Mouse (Mus musculus) stomach, postnatal 0 days (tissue): Measurements from ENCODE around the gene Nxpe5. TPM values are rescaled to one million over a fixed set of nuclear protein-coding genes. Genes with fewer than 3 reads are reported as not detected.

Experiments
- ATAC-seq: fragments of 200-750 bp; cut with Nextera tagmentation; 2 replicates; pipeline ENCODE4 v1.8.0; 2017; ENCODE audit not compliant: low FRiP score, low TSS enrichment
- DNase-seq: peaks from one replicate; pipeline ENCODE4 v3.0.0-alpha.2; 2016; ENCODE audit warnings: low spot score
- H3K27ac ChIP-seq: fragments of 300-500 bp; sonication (generic); replicated peaks from 2 replicates; pipeline ENCODE4 v1.5.1; 2014; ENCODE audit warnings: mild to moderate bottlenecking, control low read depth
- H3K27me3 ChIP-seq: fragments of 300-500 bp; sonication (generic); 2 replicates; pipeline ENCODE4 v1.6.1; 2014; ENCODE audit warnings: low read length; ENCODE audit not compliant: control insufficient read depth, insufficient read depth
- H3K36me3 ChIP-seq: fragments of 300-500 bp; sonication (generic); 2 replicates; pipeline ENCODE4 v1.6.1; 2014; ENCODE audit warnings: low read length, mixed read lengths; ENCODE audit not compliant: control insufficient read depth, insufficient read depth
- H3K4me1 ChIP-seq: fragments of 300-500 bp; sonication (generic); replicated peaks from 2 replicates; pipeline ENCODE4 v1.6.1; 2014; ENCODE audit warnings: antibody characterized with exemption; ENCODE audit not compliant: control insufficient read depth, insufficient read depth
- H3K4me2 ChIP-seq: fragments of 300-500 bp; sonication (generic); replicated peaks from 2 replicates; pipeline ENCODE4 v1.6.1; 2014; ENCODE audit warnings: low read depth, mild to moderate bottlenecking, control low read depth, moderate library complexity
- H3K4me3 ChIP-seq: fragments of 300-500 bp; sonication (generic); 2 replicates; pipeline ENCODE4 v1.5.1; 2014; ENCODE audit warnings: low read depth, low read length, control low read depth
- H3K9ac ChIP-seq: fragments of 300-500 bp; sonication (generic); 2 replicates; pipeline ENCODE4 v1.6.1; 2014; ENCODE audit warnings: mild to moderate bottlenecking, low read length, control low read depth, mixed read lengths
- H3K9me3 ChIP-seq: fragments of 300-500 bp; sonication (generic); 2 replicates; pipeline ENCODE4 v1.6.1; 2016; ENCODE audit warnings: low read length; ENCODE audit not compliant: control insufficient read depth
- CTCF ChIP-seq: IDR thresholded peaks from 2 replicates; pipeline ENCODE4 v1.5.1; 2016; ENCODE audit warnings: antibody characterized with exemption, low read depth, mild to moderate bottlenecking, moderate library complexity
- EP300 ChIP-seq: optimal IDR thresholded peaks from 2 replicates; pipeline ENCODE3; 2016; ENCODE audit warnings: antibody characterized with exemption
- WGBS: fragments of 180-500 bp; shearing (Covaris S2); extraction: QIAGEN DNeasy Blood & Tissue Kit; methylation state at CpG from one replicate; pipeline ENCODE4 v1.1.7; 2014; 5-methylcytosine and 5-hydroxymethylcytosine counted together
- polyA plus RNA-seq: library from polyadenylated mRNA; unstranded; fragments of >200 nt; fragmentation: Nextera tagmentation; extraction: Ambion mirVana; gene quantifications from 2 replicates; pipeline ENCODE4 v1.2.1, GENCODE M21; 2015

Gene Nxpe5
- polyA plus RNA-seq, 1 experiment from 2014 or later, result 0.10 TPM

- Histone ChIP-seq H3K9ac (no peak overlapping the region), H3K4me3 (no peak overlapping the region), H3K27ac (no peak overlapping the region), H3K4me1 (no peaks in the 10 kb centered on the region), H3K36me3 (no peaks in the 10 kb centered on the region), H3K4me2 (no peak overlapping the region), H3K27me3 (no peaks in the 10 kb centered on the region), H3K9me3 (no peaks in the 10 kb centered on the region)
- ATAC-seq, result no peak
- no peak for DNase-seq
- WGBS, result 18% methylated on average over 2 of the region's 2 CpGs
- no peak for TF ChIP-seq CTCF
- TF ChIP-seq EP300, result no peak
These were observed 5.8 kb upstream of the Nxpe5 start for GRCm38 (mm10) chr5:138219864-138220263.

GRCm38 (mm10) chr5:138222111-138222510, 3.6 kb upstream of the Nxpe5 start:
- DNase-seq (peak; percentile 84), ATAC-seq (no peak)
- Histone ChIP-seq H3K4me3 (no peak overlapping the region), H3K4me2 (no peak overlapping the region), H3K27ac (no peak overlapping the region), H3K27me3 (no peaks in the 10 kb centered on the region), H3K4me1 (no peaks in the 10 kb centered on the region), H3K36me3 (no peaks in the 10 kb centered on the region), H3K9ac (no peak overlapping the region), H3K9me3 (no peaks in the 10 kb centered on the region)
- TF ChIP-seq CTCF, result peak; percentile 92
- no peak for TF ChIP-seq EP300
- WGBS, result 20% methylated on average over 4 of the region's 4 CpGs

GRCm38 (mm10) chr5:138223287-138223686, 2.4 kb upstream of the Nxpe5 start:
- no peaks in the 10 kb centered on the region for H3K9me3 ChIP-seq

GRCm38 (mm10) chr5:138226491-138226890, 793 bp downstream of the Nxpe5 start:
- H3K9ac ChIP-seq, result no peak overlapping the region
- H3K9me3 ChIP-seq, result no peaks in the 10 kb centered on the region
- no peak overlapping the region for H3K27ac ChIP-seq
- H3K4me2 ChIP-seq, result no peak overlapping the region
- H3K36me3 ChIP-seq, result no peaks in the 10 kb centered on the region
- no peaks in the 10 kb centered on the region for H3K4me1 ChIP-seq
- no peak overlapping the region for H3K4me3 ChIP-seq
- WGBS, result 63% methylated on average over 4 of the region's 4 CpGs
- TF ChIP-seq EP300 (no peak), CTCF (no peak)
- H3K27me3 ChIP-seq, result no peaks in the 10 kb centered on the region
- ATAC-seq (no peak), DNase-seq (no peak)

More at GRCm38 (mm10) chr5:138223287-138223686, 2.4 kb upstream of the Nxpe5 start:
- ATAC-seq, result no peak
- no peak overlapping the region for H3K4me3 ChIP-seq
- no peak for DNase-seq
- H3K9ac ChIP-seq, result no peak overlapping the region
- H3K27me3 ChIP-seq, result no peaks in the 10 kb centered on the region
- H3K27ac ChIP-seq, result no peak overlapping the region
- no peaks in the 10 kb centered on the region for H3K36me3 ChIP-seq
- TF ChIP-seq EP300 (no peak), CTCF (no peak)
- 45% methylated on average over 3 of the region's 3 CpGs for WGBS
- no peak overlapping the region for H3K4me2 ChIP-seq
- H3K4me1 ChIP-seq, result no peaks in the 10 kb centered on the region

DNA sequence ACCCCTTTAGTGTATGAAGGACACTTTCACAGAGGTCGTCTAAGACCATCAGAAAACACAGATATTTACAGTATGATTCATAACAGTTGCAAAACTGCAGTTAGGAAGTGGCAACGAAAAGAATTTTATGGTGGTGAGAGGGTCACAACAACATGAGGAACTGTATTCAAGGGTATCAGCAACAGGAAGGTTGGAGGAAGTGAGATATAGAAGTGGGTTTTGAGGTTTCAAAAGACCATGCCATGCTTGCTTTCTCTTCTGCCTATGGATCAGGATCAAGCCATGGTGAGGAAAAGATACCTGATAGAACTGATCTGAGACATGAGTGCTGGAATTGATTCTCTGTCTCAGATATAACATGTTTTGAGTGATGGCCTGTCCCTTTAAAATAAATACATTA, 1.7 kb downstream of the Nxpe5 start:
- DNase-seq, result no peak
- H3K27ac ChIP-seq, result no peak overlapping the region
- H3K4me1 ChIP-seq, result no peaks in the 10 kb centered on the region
- H3K27me3 ChIP-seq, result no peaks in the 10 kb centered on the region
- H3K4me2 ChIP-seq, result no peak overlapping the region
- H3K36me3 ChIP-seq, result no peaks in the 10 kb centered on the region
- H3K9ac ChIP-seq, result no peak overlapping the region
- no peak overlapping the region for H3K4me3 ChIP-seq
- no peaks in the 10 kb centered on the region for H3K9me3 ChIP-seq
- no peak for ATAC-seq
- WGBS, result 60% methylated on average over 2 of the region's 2 CpGs
- TF ChIP-seq EP300 (no peak), CTCF (no peak)

DNA sequence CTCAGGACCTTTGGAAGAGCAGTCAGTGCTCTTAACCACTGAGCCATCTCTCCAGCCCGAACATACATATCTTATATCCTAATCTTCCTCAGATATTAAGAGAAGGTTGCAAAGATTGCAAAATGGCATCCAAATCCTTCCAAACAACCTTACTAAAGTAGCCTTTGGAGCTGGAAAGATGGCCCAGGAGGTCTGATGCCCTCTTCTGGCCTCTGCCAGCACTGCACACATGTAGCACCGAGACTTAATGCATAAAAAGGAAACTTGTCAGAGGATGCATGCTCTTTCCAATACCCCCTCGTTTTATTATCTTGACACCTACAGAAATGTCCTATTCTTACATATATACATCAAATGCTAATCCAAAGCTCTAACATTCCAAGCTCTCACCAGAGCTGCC, 2.3 kb downstream of the Nxpe5 start:
- TF ChIP-seq CTCF (peak; percentile 62), EP300 (no peak)
- Histone ChIP-seq H3K9ac (no peak overlapping the region), H3K27me3 (no peaks in the 10 kb centered on the region), H3K4me1 (no peaks in the 10 kb centered on the region), H3K4me3 (no peak overlapping the region), H3K27ac (no peak overlapping the region), H3K9me3 (no peaks in the 10 kb centered on the region), H3K4me2 (no peak overlapping the region), H3K36me3 (no peaks in the 10 kb centered on the region)
- ATAC-seq (no peak), DNase-seq (peak; percentile 25)
- 61% methylated on average over 3 of the region's 3 CpGs for WGBS
